Mouse (Mus musculus) kidney, adult 11 months (tissue): ENCODE measurements around the gene Vmn1r56.
"Not testable (repeated sequence)": the region's sequence is repeated elsewhere in the genome, so short reads cannot be mapped to it uniquely, and the experiment has no call there.

ENCODE experiments used
- DNase-seq: peaks from one replicate; pipeline ENCODE4 v3.0.0; 2022

Vmn1r56 gene

DNA sequence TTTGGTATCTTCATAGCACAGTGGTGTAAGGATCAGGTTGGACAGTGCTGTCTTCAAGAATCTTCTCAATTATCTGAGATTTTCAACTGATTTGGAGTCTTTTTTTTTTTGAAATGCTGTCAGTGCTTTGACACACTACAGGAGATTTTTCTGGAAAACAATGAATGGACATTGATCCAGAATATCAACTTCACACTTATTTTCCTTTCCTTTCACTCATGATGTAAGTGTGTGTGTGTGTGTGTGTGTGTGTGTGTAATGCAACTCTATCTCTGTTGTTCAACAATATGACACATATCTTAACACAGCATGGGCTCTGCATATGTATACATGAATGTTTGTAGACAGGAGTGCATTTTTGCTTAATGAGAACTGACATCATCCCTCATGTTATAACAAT lies at the start of gene Vmn1r56:
TSS of gene Vmn1r56 (minus strand) at position 101 of the 400 bp plus-strand sequence.
- DNase-seq = not testable (repeated sequence)

DNA sequence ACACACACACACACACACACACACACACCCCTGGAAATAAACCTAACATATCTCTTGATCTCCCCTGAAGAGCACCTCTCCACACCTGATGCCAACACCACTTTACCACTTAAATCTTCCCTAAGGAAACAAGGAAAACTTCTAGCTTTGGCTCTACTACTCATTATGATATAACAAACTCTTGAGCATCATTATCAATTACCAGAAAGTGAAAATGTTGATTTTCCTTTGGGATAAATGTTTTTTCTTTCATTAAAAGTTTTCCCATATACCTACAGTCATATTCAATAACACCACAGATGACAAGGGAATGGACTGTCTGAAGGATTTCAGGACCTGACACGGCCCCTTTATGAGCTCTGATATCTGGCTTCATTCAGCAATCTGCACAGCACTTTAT lies 21.6 kb upstream of the Vmn1r56 start, which contains the start of gene Vmn1r57:
TSS of gene Vmn1r57 (plus strand) at position 301 of the 400 bp plus-strand sequence.
- DNase-seq = not testable (repeated sequence)

GRCm38 (mm10) chr7:5149570-5149969 lies 47.0 kb downstream of the Vmn1r56 start, which contains the start of gene Vmn1r55:
TSS of gene Vmn1r55 (minus strand) at chr7:5149670.
- not testable (repeated sequence) for DNase-seq
